Mouse (Mus musculus): ENCODE data around the gene Marf1. TPM values are rescaled to one million over a fixed set of nuclear protein-coding genes. Genes with fewer than 3 reads are reported as not detected.

Marf1 gene
- polyA plus RNA-seq, 1 experiment from 2014 or later, result 17.3 TPM

DNA sequence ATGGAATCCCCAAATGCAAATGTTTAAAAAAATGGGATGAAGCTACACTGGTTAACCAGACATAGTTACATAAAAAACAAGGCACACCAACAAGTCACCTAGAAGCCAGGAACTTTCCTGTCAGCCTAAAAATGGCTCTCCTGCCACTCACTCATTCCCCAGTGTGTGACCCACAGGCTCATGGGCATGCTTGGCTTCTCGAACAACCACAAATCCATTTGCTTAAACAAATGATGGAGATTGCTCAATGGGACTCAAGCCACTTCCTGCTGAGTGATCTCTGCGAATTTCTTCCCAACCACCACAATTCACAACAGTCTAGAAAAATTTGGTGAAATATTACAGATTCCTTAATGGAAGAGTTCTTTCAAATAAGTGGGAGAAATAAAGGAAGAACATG, 52.2 kb downstream of the Marf1 start:
- peaks cover 61% of the 10 kb centered on the region for H3K36me3 ChIP-seq (ENCODE audit: insufficient read depth)
- TF ChIP-seq CTCF (IDR thresholded peaks at IDR 0.05; ENCODE audit: low read depth), result no peak
- no peaks in the 10 kb centered on the region for H3K4me1 ChIP-seq (ENCODE audit: insufficient read depth)
- DNase-seq (no peak), ATAC-seq (ENCODE audit: insufficient read depth) (no peak)
- no peaks in the 10 kb centered on the region for H3K27me3 ChIP-seq (ENCODE audit: insufficient read depth, low read length)
- H3K4me3 ChIP-seq (ENCODE audit: low read depth, low read length), result no peak overlapping the region
- 78% methylated on average over 2 of the region's 2 CpGs for WGBS
- H3K27ac ChIP-seq (ENCODE audit: low read depth), result no peak overlapping the region
- no peaks in the 10 kb centered on the region for H3K9me3 ChIP-seq (ENCODE audit: low read depth, low read length)
- H3K9ac ChIP-seq, result no peak overlapping the region
- no peak overlapping the region for H3K4me2 ChIP-seq

DNA sequence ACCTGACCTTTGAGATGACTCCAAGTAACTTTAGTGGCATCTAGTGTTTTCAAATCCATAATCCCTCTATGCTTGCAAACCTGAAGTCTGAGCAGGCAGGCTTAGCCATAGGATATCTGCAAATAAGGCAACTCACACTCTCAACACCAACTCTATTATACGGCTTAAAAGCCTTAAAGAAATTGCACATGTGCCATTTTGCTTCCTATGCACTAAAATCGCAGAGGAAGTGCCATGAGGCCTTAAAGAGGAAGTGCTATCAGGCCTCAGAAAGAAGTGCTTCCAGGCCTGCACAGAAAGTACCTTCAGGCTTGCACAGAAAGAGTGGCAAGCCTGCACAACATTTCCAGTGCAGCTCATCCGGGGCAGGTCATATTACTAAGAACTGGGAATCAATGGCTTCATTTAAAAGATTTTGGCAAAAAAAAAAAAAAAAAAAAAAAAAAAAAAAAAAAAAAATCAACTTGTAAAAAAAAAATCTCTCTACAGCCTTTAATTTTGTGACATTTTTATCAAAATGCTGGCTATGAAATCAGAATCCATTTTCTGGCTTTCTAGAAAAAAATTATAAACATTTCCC, 53.4 kb downstream of the Marf1 start:
- H3K9ac ChIP-seq, result no peak overlapping the region
- no peak overlapping the region for H3K4me2 ChIP-seq
- no peak overlapping the region for H3K27ac ChIP-seq (ENCODE audit: low read depth)
- no peaks in the 10 kb centered on the region for H3K4me1 ChIP-seq (ENCODE audit: insufficient read depth)
- no peaks in the 10 kb centered on the region for H3K27me3 ChIP-seq (ENCODE audit: insufficient read depth, low read length)
- 83% methylated on average over 3 of the region's 3 CpGs for WGBS
- ATAC-seq (ENCODE audit: insufficient read depth) (no peak), DNase-seq (no peak)
- no peak for TF ChIP-seq CTCF (IDR thresholded peaks at IDR 0.05; ENCODE audit: low read depth)
- H3K9me3 ChIP-seq (ENCODE audit: low read depth, low read length), result no peaks in the 10 kb centered on the region
- no peak overlapping the region for H3K4me3 ChIP-seq (ENCODE audit: low read depth, low read length)
- peaks cover 56% of the 10 kb centered on the region for H3K36me3 ChIP-seq (ENCODE audit: insufficient read depth)

GRCm38 (mm10) chr16:14105891-14106290, 57.3 kb downstream of the Marf1 start:
- H3K4me2 ChIP-seq, result no peak overlapping the region
- no peak overlapping the region for H3K27ac ChIP-seq (ENCODE audit: low read depth)
- H3K9me3 ChIP-seq (ENCODE audit: low read depth, low read length), result no peaks in the 10 kb centered on the region
- WGBS, result 83% methylated on average over 6 of the region's 6 CpGs
- no peaks in the 10 kb centered on the region for H3K27me3 ChIP-seq (ENCODE audit: insufficient read depth, low read length)
- peaks cover 21% of the 10 kb centered on the region; the same call in 1 of the 2 replicates for H3K36me3 ChIP-seq (ENCODE audit: insufficient read depth)
- H3K4me1 ChIP-seq (ENCODE audit: insufficient read depth), result no peaks in the 10 kb centered on the region
- no peak overlapping the region for H3K4me3 ChIP-seq (ENCODE audit: low read depth, low read length)
- ATAC-seq (ENCODE audit: insufficient read depth) (no peak), DNase-seq (no peak)
- H3K9ac ChIP-seq, result no peak overlapping the region
- no peak for TF ChIP-seq CTCF (IDR thresholded peaks at IDR 0.05; ENCODE audit: low read depth)

DNA sequence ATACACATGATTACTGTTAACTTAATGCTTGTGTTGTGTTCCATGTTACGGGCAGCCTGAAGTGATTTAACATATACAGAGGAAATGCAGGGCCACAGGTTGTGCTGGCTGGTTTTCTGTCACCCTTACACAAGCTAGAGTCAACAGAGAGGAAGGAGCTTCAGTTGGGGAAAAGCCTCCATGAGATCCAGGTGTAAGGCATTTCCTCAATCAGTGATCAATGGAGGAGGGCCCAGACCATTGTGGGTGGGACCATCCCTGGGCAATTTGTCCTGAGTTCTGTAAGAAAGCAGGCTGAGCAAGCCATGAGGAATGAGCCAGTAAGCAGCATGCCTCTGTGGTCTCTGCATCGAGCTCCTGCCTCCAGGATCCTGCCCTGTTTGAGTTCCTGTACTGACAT, 71.4 kb downstream of the Marf1 start:
- no peaks in the 10 kb centered on the region for H3K27me3 ChIP-seq (ENCODE audit: insufficient read depth, low read length)
- no peak for TF ChIP-seq CTCF (IDR thresholded peaks at IDR 0.05; ENCODE audit: low read depth)
- DNase-seq (no peak), ATAC-seq (ENCODE audit: insufficient read depth) (no peak)
- H3K36me3 ChIP-seq (ENCODE audit: insufficient read depth), result no peaks in the 10 kb centered on the region
- H3K4me2 ChIP-seq, result no peak overlapping the region
- H3K4me3 ChIP-seq (ENCODE audit: low read depth, low read length), result no peak overlapping the region
- WGBS, result 71% methylated on average over 2 of the region's 2 CpGs
- H3K4me1 ChIP-seq (ENCODE audit: insufficient read depth), result no peaks in the 10 kb centered on the region
- H3K9ac ChIP-seq, result no peak overlapping the region
- no peaks in the 10 kb centered on the region for H3K9me3 ChIP-seq (ENCODE audit: low read depth, low read length)
- no peak overlapping the region for H3K27ac ChIP-seq (ENCODE audit: low read depth)

DNA sequence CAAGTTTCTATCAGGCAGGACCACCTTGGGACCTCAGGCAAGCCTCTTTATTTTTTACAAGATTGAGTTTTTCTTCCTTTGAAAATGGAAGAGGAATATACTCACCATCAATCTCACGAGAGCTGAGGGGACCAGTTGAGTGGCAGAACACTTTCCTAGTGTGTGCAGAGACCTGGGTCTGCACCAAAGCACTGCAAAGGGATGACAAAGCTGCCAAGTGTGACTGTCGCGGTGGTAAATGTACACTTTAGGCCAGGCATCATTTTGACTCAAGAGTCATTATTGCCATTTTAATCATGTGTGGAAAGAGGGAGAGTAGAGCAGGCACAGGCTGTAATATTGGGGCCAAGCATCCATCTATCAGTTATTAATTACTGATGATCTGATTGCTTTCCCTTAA, 73.9 kb downstream of the Marf1 start:
- Histone ChIP-seq H3K36me3 (ENCODE audit: insufficient read depth) (no peaks in the 10 kb centered on the region), H3K4me2 (no peak overlapping the region), H3K4me3 (ENCODE audit: low read depth, low read length) (no peak overlapping the region), H3K27me3 (ENCODE audit: insufficient read depth, low read length) (no peaks in the 10 kb centered on the region), H3K4me1 (ENCODE audit: insufficient read depth) (no peaks in the 10 kb centered on the region), H3K9me3 (ENCODE audit: low read depth, low read length) (no peaks in the 10 kb centered on the region), H3K9ac (no peak overlapping the region), H3K27ac (ENCODE audit: low read depth) (no peak overlapping the region)
- 70% methylated on average over 3 of the region's 3 CpGs for WGBS
- DNase-seq (no peak), ATAC-seq (ENCODE audit: insufficient read depth) (no peak)
- TF ChIP-seq CTCF (IDR thresholded peaks at IDR 0.05; ENCODE audit: low read depth), result no peak

GRCm38 (mm10) chr16:14088249-14088648, 74.9 kb downstream of the Marf1 start:
- ATAC-seq (ENCODE audit: insufficient read depth), result no peak
- Histone ChIP-seq H3K4me3 (ENCODE audit: low read depth, low read length) (no peak overlapping the region), H3K9me3 (ENCODE audit: low read depth, low read length) (no peaks in the 10 kb centered on the region), H3K4me2 (no peak overlapping the region), H3K4me1 (ENCODE audit: insufficient read depth) (no peaks in the 10 kb centered on the region), H3K36me3 (ENCODE audit: insufficient read depth) (no peaks in the 10 kb centered on the region), H3K27me3 (ENCODE audit: insufficient read depth, low read length) (no peaks in the 10 kb centered on the region), H3K9ac (no peak overlapping the region), H3K27ac (ENCODE audit: low read depth) (no peak overlapping the region)
- WGBS, result 71% methylated on average over 3 of the region's 3 CpGs
- DNase-seq, result no peak
- TF ChIP-seq CTCF (IDR thresholded peaks at IDR 0.05; ENCODE audit: low read depth), result no peak

GRCm38 (mm10) chr16:14082925-14083324, 80.2 kb downstream of the Marf1 start:
- Histone ChIP-seq H3K4me2 (no peak overlapping the region), H3K4me1 (ENCODE audit: insufficient read depth) (no peaks in the 10 kb centered on the region), H3K9ac (no peak overlapping the region), H3K27me3 (ENCODE audit: insufficient read depth, low read length) (no peaks in the 10 kb centered on the region), H3K4me3 (ENCODE audit: low read depth, low read length) (no peak overlapping the region), H3K27ac (ENCODE audit: low read depth) (no peak overlapping the region), H3K36me3 (ENCODE audit: insufficient read depth) (no peaks in the 10 kb centered on the region), H3K9me3 (ENCODE audit: low read depth, low read length) (no peaks in the 10 kb centered on the region)
- no peak for ATAC-seq (ENCODE audit: insufficient read depth)
- no peak for DNase-seq
- no peak for TF ChIP-seq CTCF (IDR thresholded peaks at IDR 0.05; ENCODE audit: low read depth)
- 75% methylated on average over 2 of the region's 2 CpGs for WGBS
